20 mouse cellular contexts compared by ENCODE assay signal in genomic region chr4:23993823-23994222, GRCm38 (mm10).
DNase-seq lines count a peak whose midpoint lies in the region; ATAC-seq and TF ChIP-seq lines count a peak whose summit lies in the region.
"Had no signal": no experiment of that assay in that cellular context is flagged by ENCODE, and none has a peak within 500 bp of the region (broad histone marks: within the 10 kb centered on the region; RNA-seq: fewer than 3 reads in every experiment).

No protein-coding gene starts in this region.

- 7% methylated on average over 3 of the region's 3 CpGs for whole genome bisulfite sequencing in forebrain, embryonic 12.5 days
- 41% methylated on average over 3 of the region's 3 CpGs for WGBS in forebrain, embryonic 10.5 days
- WGBS in forebrain, embryonic 16.5 days, result 13% methylated on average over 3 of the region's 3 CpGs
- WGBS in midbrain, embryonic 15.5 days, result 21% methylated on average over 3 of the region's 3 CpGs
- WGBS in intestine, embryonic 16.5 days, result 42% methylated on average over 3 of the region's 3 CpGs

- TF ChIP-seq POLR2A in brain, embryonic 14.5 days (IDR thresholded peaks at IDR 0.05; ENCODE audit: borderline replicate concordance, extremely low read depth, insufficient read depth, insufficient read length, poor library complexity, severe bottlenecking), result no peak

- H3K4me1 ChIP-seq in forebrain, embryonic 12.5 days, result peaks cover 10% of the 10 kb centered on the region
- H3K4me1 ChIP-seq in forebrain, embryonic 10.5 days, result peaks cover 13% of the 10 kb centered on the region
- H3K4me1 ChIP-seq in forebrain, embryonic 16.5 days (replicated peaks; ENCODE audit: control insufficient read depth, insufficient read depth, low read length), result peaks cover 8% of the 10 kb centered on the region
- H3K4me1 ChIP-seq in midbrain, embryonic 15.5 days, result peaks cover 8% of the 10 kb centered on the region; the same call in 1 of the 2 replicates
- H3K4me1 ChIP-seq in intestine, embryonic 16.5 days (ENCODE audit: control insufficient read depth, insufficient read depth, low read length), result no peaks in the 10 kb centered on the region
- H3K4me1 ChIP-seq: limb, embryonic 15.5 days; liver, embryonic 15.5 days had no signal

- no peak overlapping the region for H3K4me3 ChIP-seq in forebrain, embryonic 12.5 days (replicated peaks)
- H3K4me3 ChIP-seq in forebrain, embryonic 10.5 days, result no peak overlapping the region
- no peak overlapping the region for H3K4me3 ChIP-seq in forebrain, embryonic 16.5 days (replicated peaks; ENCODE audit: low read length)
- H3K4me3 ChIP-seq in midbrain, embryonic 15.5 days, result no peak overlapping the region
- H3K4me3 ChIP-seq in intestine, embryonic 16.5 days (ENCODE audit: low read length), result no peak overlapping the region
- H3K4me3 ChIP-seq: gastrocnemius, adult 2 months; limb, embryonic 15.5 days; liver, embryonic 15.5 days; neural tube, embryonic 13.5 days had no signal

- H3K9me3 ChIP-seq in forebrain, embryonic 12.5 days, result no peaks in the 10 kb centered on the region
- no peaks in the 10 kb centered on the region for H3K9me3 ChIP-seq in forebrain, embryonic 10.5 days
- no peaks in the 10 kb centered on the region for H3K9me3 ChIP-seq in forebrain, embryonic 16.5 days (ENCODE audit: control insufficient read depth, low read length)
- H3K9me3 ChIP-seq in midbrain, embryonic 15.5 days, result no peaks in the 10 kb centered on the region
- no peaks in the 10 kb centered on the region for H3K9me3 ChIP-seq in intestine, embryonic 16.5 days (ENCODE audit: control insufficient read depth, low read length)
- H3K9me3 ChIP-seq: limb, embryonic 15.5 days; liver, embryonic 15.5 days; neural tube, embryonic 13.5 days had no signal

- peak; percentile 54; the same call in 1 of the 2 replicates for ATAC-seq in forebrain, embryonic 12.5 days (ENCODE audit: low FRiP score)
- peak; percentile 38; the same call in 1 of the 2 replicates for ATAC-seq in forebrain, embryonic 16.5 days
- ATAC-seq in midbrain, embryonic 15.5 days (replicated peaks), result peak; percentile 56; the same call in 1 of the 2 replicates
- no peak for ATAC-seq in intestine, embryonic 16.5 days
- ATAC-seq: inflammation-experienced regulatory T-cells, adult 6 months had no signal

- DNase-seq in forebrain, embryonic 10.5 days (ENCODE audit: extremely low spot score, low spot score), result no peak
- DNase-seq in brain, embryonic 14.5 days (ENCODE audit: low read depth), result peak; percentile 50
- DNase-seq in heart, postnatal 14 days, result no peak
- DNase-seq: B cell, adult 2 months; cerebellum, adult 8-10 months; gastrocnemius, adult 2 months; heart, postnatal 10 days; kidney, adult 9 months; kidney, postnatal 25 days; thymus, postnatal 4 days had no signal

- no peak overlapping the region for H3K9ac ChIP-seq in forebrain, embryonic 12.5 days
- no peak overlapping the region for H3K9ac ChIP-seq in forebrain, embryonic 16.5 days (replicated peaks; ENCODE audit: low read depth, low read length)
- no peak overlapping the region for H3K9ac ChIP-seq in midbrain, embryonic 15.5 days
- H3K9ac ChIP-seq in intestine, embryonic 16.5 days (ENCODE audit: low read depth, low read length), result no peak overlapping the region
- H3K9ac ChIP-seq: limb, embryonic 15.5 days; liver, embryonic 15.5 days; neural tube, embryonic 13.5 days had no signal

- H3K36me3 ChIP-seq in forebrain, embryonic 12.5 days (replicated peaks), result no peaks in the 10 kb centered on the region
- no peaks in the 10 kb centered on the region for H3K36me3 ChIP-seq in forebrain, embryonic 10.5 days (replicated peaks)
- no peaks in the 10 kb centered on the region for H3K36me3 ChIP-seq in forebrain, embryonic 16.5 days (ENCODE audit: control insufficient read depth, insufficient read depth)
- H3K36me3 ChIP-seq in midbrain, embryonic 15.5 days (replicated peaks), result no peaks in the 10 kb centered on the region
- H3K36me3 ChIP-seq in intestine, embryonic 16.5 days (ENCODE audit: control insufficient read depth, insufficient read depth, low read length), result no peaks in the 10 kb centered on the region
- H3K36me3 ChIP-seq: limb, embryonic 15.5 days; liver, embryonic 15.5 days; neural tube, embryonic 13.5 days had no signal

- 0 out of 2 replicates have a peak overlapping the region, but pooled peaks have one; percentile 11 for H3K27ac ChIP-seq in forebrain, embryonic 12.5 days
- no peak overlapping the region for H3K27ac ChIP-seq in forebrain, embryonic 10.5 days
- H3K27ac ChIP-seq in forebrain, embryonic 16.5 days (ENCODE audit: low read length), result no peak overlapping the region
- 0 out of 2 replicates have a peak overlapping the region, but pooled peaks have one; percentile 42 for H3K27ac ChIP-seq in midbrain, embryonic 15.5 days
- no peak overlapping the region for H3K27ac ChIP-seq in intestine, embryonic 16.5 days (ENCODE audit: low read length)
- H3K27ac ChIP-seq: gastrocnemius, adult 2 months; limb, embryonic 15.5 days; liver, embryonic 15.5 days; macrophage; neural tube, embryonic 13.5 days had no signal

- TF ChIP-seq CTCF in brain, embryonic 14.5 days (IDR thresholded peaks at IDR 0.05; ENCODE audit: borderline replicate concordance, extremely low read depth, insufficient read depth, insufficient read length), result no peak

- H3K4me2 ChIP-seq in forebrain, embryonic 12.5 days, result peak overlapping the region; percentile 15; the same call in 1 of the 2 replicates
- no peak overlapping the region for H3K4me2 ChIP-seq in forebrain, embryonic 16.5 days (ENCODE audit: low read length)
- H3K4me2 ChIP-seq in midbrain, embryonic 15.5 days, result no peak overlapping the region
- H3K4me2 ChIP-seq in intestine, embryonic 16.5 days (ENCODE audit: low read depth, low read length), result no peak overlapping the region
- H3K4me2 ChIP-seq: heart, embryonic 11.5 days; limb, embryonic 15.5 days; liver, embryonic 15.5 days; neural tube, embryonic 13.5 days had no signal

- H3K27me3 ChIP-seq in forebrain, embryonic 12.5 days, result no peaks in the 10 kb centered on the region
- no peaks in the 10 kb centered on the region; the same call in 1 of the 2 replicates for H3K27me3 ChIP-seq in forebrain, embryonic 10.5 days (ENCODE audit: poor library complexity, severe bottlenecking)
- no peaks in the 10 kb centered on the region for H3K27me3 ChIP-seq in forebrain, embryonic 16.5 days (replicated peaks; ENCODE audit: control insufficient read depth, insufficient read depth, low read length)
- no peaks in the 10 kb centered on the region for H3K27me3 ChIP-seq in midbrain, embryonic 15.5 days (replicated peaks)
- H3K27me3 ChIP-seq in intestine, embryonic 16.5 days (replicated peaks; ENCODE audit: control insufficient read depth, insufficient read depth, low read length), result no peaks in the 10 kb centered on the region
- H3K27me3 ChIP-seq: limb, embryonic 15.5 days; liver, embryonic 15.5 days; neural tube, embryonic 13.5 days had no signal

- intact Hi-C loops in heart, postnatal 14 days (cut with DNase I), result no loop called here

Comparison
In these comparisons a context has a peak if more than half of its experiments do, and no peak if none do; other contexts are left out.
1. H3K27ac ChIP-seq: peak in forebrain, embryonic 12.5 days (single experiment) and midbrain, embryonic 15.5 days (single experiment); none in forebrain, embryonic 10.5 days (single experiment), forebrain, embryonic 16.5 days (single experiment) and intestine, embryonic 16.5 days (single experiment).